Mouse (Mus musculus): ENCODE measurements around the gene Pomp. TPM values are rescaled to one million over a fixed set of nuclear protein-coding genes. Genes with fewer than 3 reads are reported as not detected.

Gene Pomp
- total and polyA plus RNA-seq, 2 experiments from 2014 or later, result 124 to 526 TPM

- Histone ChIP-seq H3K4me2 (ENCODE audit: low read depth, low read length) (no peak overlapping the region), H3K9me3 (ENCODE audit: low read length) (no peaks in the 10 kb centered on the region), H3K27me3 (ENCODE audit: insufficient read depth, low read length) (no peaks in the 10 kb centered on the region), H3K9ac (replicated peaks; ENCODE audit: low read length) (no peak overlapping the region), H3K36me3 (ENCODE audit: insufficient read depth, low read length) (no peaks in the 10 kb centered on the region), H3K4me1 (ENCODE audit: insufficient read depth, low read length) (no peaks in the 10 kb centered on the region), H3K4me3 (ENCODE audit: low read length) (no peak overlapping the region), H3K27ac (no peak overlapping the region)
- ATAC-seq (no peak), DNase-seq (ENCODE audit: low spot score) (no peak)
- TF ChIP-seq CTCF (IDR thresholded peaks at IDR 0.05; ENCODE audit: low read depth), result no peak
- WGBS, result 36% methylated on average over 14 of the region's 14 CpGs
Observed at GRCm38 (mm10) chr5:147832842-147833241, 27.4 kb upstream of the Pomp start.

- Histone ChIP-seq H3K4me1 (ENCODE audit: insufficient read depth, low read length) (no peaks in the 10 kb centered on the region), H3K4me3 (ENCODE audit: low read length) (no peak overlapping the region), H3K9ac (replicated peaks; ENCODE audit: low read length) (no peak overlapping the region), H3K27me3 (ENCODE audit: insufficient read depth, low read length) (no peaks in the 10 kb centered on the region), H3K9me3 (ENCODE audit: low read length) (no peaks in the 10 kb centered on the region), H3K36me3 (ENCODE audit: insufficient read depth, low read length) (no peaks in the 10 kb centered on the region), H3K27ac (no peak overlapping the region), H3K4me2 (ENCODE audit: low read depth, low read length) (no peak overlapping the region)
- TF ChIP-seq CTCF (IDR thresholded peaks at IDR 0.05; ENCODE audit: low read depth), result no peak
- WGBS, result 13% methylated on average over 17 of the region's 17 CpGs
- ATAC-seq (no peak), DNase-seq (ENCODE audit: low spot score) (no peak)
Observed at GRCm38 (mm10) chr5:147834841-147835500, 25.3 kb upstream of the Pomp start.

GRCm38 (mm10) chr5:147839418-147839817 lies 20.8 kb upstream of the Pomp start:
- no peak for TF ChIP-seq CTCF (IDR thresholded peaks at IDR 0.05; ENCODE audit: low read depth)
- no peak overlapping the region for H3K4me3 ChIP-seq (ENCODE audit: low read length)
- no peak overlapping the region for H3K27ac ChIP-seq
- no peaks in the 10 kb centered on the region for H3K36me3 ChIP-seq (ENCODE audit: insufficient read depth, low read length)
- no peak overlapping the region for H3K9ac ChIP-seq (replicated peaks; ENCODE audit: low read length)
- no peaks in the 10 kb centered on the region for H3K4me1 ChIP-seq (ENCODE audit: insufficient read depth, low read length)
- no peaks in the 10 kb centered on the region for H3K9me3 ChIP-seq (ENCODE audit: low read length)
- H3K27me3 ChIP-seq (ENCODE audit: insufficient read depth, low read length), result no peaks in the 10 kb centered on the region
- no peak overlapping the region for H3K4me2 ChIP-seq (ENCODE audit: low read depth, low read length)
- ATAC-seq, result no peak
- WGBS, result 86% methylated on average over 12 of the region's 12 CpGs
- DNase-seq (ENCODE audit: low spot score), result no peak

GRCm38 (mm10) chr5:147843340-147843739 lies 16.9 kb upstream of the Pomp start:
- no peaks in the 10 kb centered on the region for H3K9me3 ChIP-seq (ENCODE audit: low read length)
- H3K4me3 ChIP-seq (ENCODE audit: low read length), result no peak overlapping the region
- H3K4me1 ChIP-seq (ENCODE audit: insufficient read depth, low read length), result no peaks in the 10 kb centered on the region
- no peak for TF ChIP-seq CTCF (IDR thresholded peaks at IDR 0.05; ENCODE audit: low read depth)
- no peak overlapping the region for H3K4me2 ChIP-seq (ENCODE audit: low read depth, low read length)
- no peak overlapping the region for H3K9ac ChIP-seq (replicated peaks; ENCODE audit: low read length)
- no peaks in the 10 kb centered on the region for H3K27me3 ChIP-seq (ENCODE audit: insufficient read depth, low read length)
- WGBS, result 45% methylated on average over 7 of the region's 7 CpGs
- no peaks in the 10 kb centered on the region for H3K36me3 ChIP-seq (ENCODE audit: insufficient read depth, low read length)
- ATAC-seq (no peak), DNase-seq (ENCODE audit: low spot score) (no peak)
- no peak overlapping the region for H3K27ac ChIP-seq

GRCm38 (mm10) chr5:147845319-147845718 lies 14.9 kb upstream of the Pomp start:
- Histone ChIP-seq H3K36me3 (ENCODE audit: insufficient read depth, low read length) (no peaks in the 10 kb centered on the region), H3K4me1 (ENCODE audit: insufficient read depth, low read length) (no peaks in the 10 kb centered on the region), H3K4me2 (ENCODE audit: low read depth, low read length) (no peak overlapping the region), H3K27ac (no peak overlapping the region), H3K9ac (replicated peaks; ENCODE audit: low read length) (no peak overlapping the region), H3K4me3 (ENCODE audit: low read length) (no peak overlapping the region), H3K9me3 (ENCODE audit: low read length) (no peaks in the 10 kb centered on the region), H3K27me3 (ENCODE audit: insufficient read depth, low read length) (no peaks in the 10 kb centered on the region)
- WGBS, result 70% methylated on average over 3 of the region's 3 CpGs
- TF ChIP-seq CTCF (IDR thresholded peaks at IDR 0.05; ENCODE audit: low read depth), result no peak
- DNase-seq (ENCODE audit: low spot score) (no peak), ATAC-seq (no peak)

- no peak for ATAC-seq
- H3K27me3 ChIP-seq (ENCODE audit: insufficient read depth, low read length), result no peaks in the 10 kb centered on the region
- no peak overlapping the region for H3K4me3 ChIP-seq (ENCODE audit: low read length)
- TF ChIP-seq CTCF (IDR thresholded peaks at IDR 0.05; ENCODE audit: low read depth), result no peak
- no peaks in the 10 kb centered on the region for H3K4me1 ChIP-seq (ENCODE audit: insufficient read depth, low read length)
- WGBS, result 46% methylated on average over 5 of the region's 5 CpGs
- H3K4me2 ChIP-seq (ENCODE audit: low read depth, low read length), result no peak overlapping the region
- no peak overlapping the region for H3K9ac ChIP-seq (replicated peaks; ENCODE audit: low read length)
- H3K9me3 ChIP-seq (ENCODE audit: low read length), result no peaks in the 10 kb centered on the region
- no peaks in the 10 kb centered on the region for H3K36me3 ChIP-seq (ENCODE audit: insufficient read depth, low read length)
- no peak for DNase-seq (ENCODE audit: low spot score)
- H3K27ac ChIP-seq, result no peak overlapping the region
Observed at GRCm38 (mm10) chr5:147847361-147847760, 12.9 kb upstream of the Pomp start.

GRCm38 (mm10) chr5:147848164-147848863 lies 11.9 kb upstream of the Pomp start:
- no peaks in the 10 kb centered on the region for H3K27me3 ChIP-seq (ENCODE audit: insufficient read depth, low read length)
- H3K4me3 ChIP-seq (ENCODE audit: low read length), result no peak overlapping the region
- H3K4me1 ChIP-seq (ENCODE audit: insufficient read depth, low read length), result no peaks in the 10 kb centered on the region
- 25% methylated on average over 16 of the region's 16 CpGs for WGBS
- 0 out of 2 replicates have a peak, but pooled peaks have one; percentile 56 for ATAC-seq
- DNase-seq (ENCODE audit: low spot score), result peak; percentile 86
- no peaks in the 10 kb centered on the region for H3K9me3 ChIP-seq (ENCODE audit: low read length)
- H3K4me2 ChIP-seq (ENCODE audit: low read depth, low read length), result peak overlapping the region; percentile 17; the same call in 1 of the 2 replicates
- no peaks in the 10 kb centered on the region for H3K36me3 ChIP-seq (ENCODE audit: insufficient read depth, low read length)
- H3K27ac ChIP-seq, result no peak overlapping the region
- no peak overlapping the region for H3K9ac ChIP-seq (replicated peaks; ENCODE audit: low read length)
- TF ChIP-seq CTCF (IDR thresholded peaks at IDR 0.05; ENCODE audit: low read depth), result peak; percentile 90

Data from hindbrain, postnatal 0 days (tissue).